Mouse (Mus musculus) brain, embryonic 14.5 days (tissue): Measurements from ENCODE around the gene Hspa8.

Experiments used
- CTCF ChIP-seq: fragments of 200-500 bp; IDR thresholded peaks from 2 replicates; pipeline ENCODE4 v1.5.1; 2012; ENCODE audit warnings: inconsistent platforms, mild to moderate bottlenecking, moderate library complexity, borderline replicate concordance; ENCODE audit not compliant: insufficient read depth, insufficient read length; ENCODE audit errors: extremely low read depth
- POLR2A ChIP-seq: fragments of 200-500 bp; IDR thresholded peaks from 2 replicates; pipeline ENCODE4 v1.6.1; 2012; ENCODE audit warnings: mild to moderate bottlenecking, inconsistent platforms, borderline replicate concordance; ENCODE audit not compliant: poor library complexity, insufficient read depth, insufficient read length, severe bottlenecking; ENCODE audit errors: extremely low read depth

DNA sequence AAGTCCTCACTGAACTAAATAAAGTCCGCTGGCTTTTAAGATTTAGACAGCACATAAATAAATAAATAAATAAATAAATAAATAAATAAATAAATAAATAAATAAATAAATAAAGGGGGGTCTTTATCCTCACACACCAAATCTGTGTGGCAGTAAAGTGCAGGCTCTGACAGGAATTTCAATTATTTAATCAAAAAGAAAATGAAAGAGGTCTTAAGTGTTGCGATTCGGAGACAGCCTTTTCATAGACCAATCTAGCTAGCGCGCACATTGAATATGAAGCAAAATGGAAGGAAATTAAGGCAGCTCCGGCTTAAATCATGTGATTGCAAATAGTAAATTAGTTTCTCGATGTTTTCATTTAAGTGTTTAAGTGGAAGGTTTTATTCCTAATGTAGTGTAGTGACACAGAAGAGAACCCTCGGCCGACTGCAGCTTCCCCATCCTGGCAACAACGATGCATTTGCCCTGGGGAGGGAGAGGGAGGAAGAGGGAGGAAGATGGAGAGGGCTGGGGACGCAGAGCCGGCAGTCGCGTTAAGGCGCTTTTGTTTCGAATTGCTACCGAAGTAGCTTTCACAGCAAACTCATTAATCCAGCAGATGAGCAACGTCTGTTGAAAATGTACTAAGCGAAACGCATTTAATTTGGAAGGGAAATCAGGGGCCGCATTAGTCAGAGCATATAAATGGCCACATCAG lies 57.8 kb downstream of the Hspa8 start:
- TF ChIP-seq POLR2A (no peak), CTCF (no peak)
